Mouse (Mus musculus): ENCODE measurements around the gene Rfc2. TPM values are rescaled to one million over a fixed set of nuclear protein-coding genes. Genes with fewer than 3 reads are reported as not detected.

Gene Rfc2
- polyA plus RNA-seq, 1 experiment from 2014 or later: 415 TPM

DNA sequence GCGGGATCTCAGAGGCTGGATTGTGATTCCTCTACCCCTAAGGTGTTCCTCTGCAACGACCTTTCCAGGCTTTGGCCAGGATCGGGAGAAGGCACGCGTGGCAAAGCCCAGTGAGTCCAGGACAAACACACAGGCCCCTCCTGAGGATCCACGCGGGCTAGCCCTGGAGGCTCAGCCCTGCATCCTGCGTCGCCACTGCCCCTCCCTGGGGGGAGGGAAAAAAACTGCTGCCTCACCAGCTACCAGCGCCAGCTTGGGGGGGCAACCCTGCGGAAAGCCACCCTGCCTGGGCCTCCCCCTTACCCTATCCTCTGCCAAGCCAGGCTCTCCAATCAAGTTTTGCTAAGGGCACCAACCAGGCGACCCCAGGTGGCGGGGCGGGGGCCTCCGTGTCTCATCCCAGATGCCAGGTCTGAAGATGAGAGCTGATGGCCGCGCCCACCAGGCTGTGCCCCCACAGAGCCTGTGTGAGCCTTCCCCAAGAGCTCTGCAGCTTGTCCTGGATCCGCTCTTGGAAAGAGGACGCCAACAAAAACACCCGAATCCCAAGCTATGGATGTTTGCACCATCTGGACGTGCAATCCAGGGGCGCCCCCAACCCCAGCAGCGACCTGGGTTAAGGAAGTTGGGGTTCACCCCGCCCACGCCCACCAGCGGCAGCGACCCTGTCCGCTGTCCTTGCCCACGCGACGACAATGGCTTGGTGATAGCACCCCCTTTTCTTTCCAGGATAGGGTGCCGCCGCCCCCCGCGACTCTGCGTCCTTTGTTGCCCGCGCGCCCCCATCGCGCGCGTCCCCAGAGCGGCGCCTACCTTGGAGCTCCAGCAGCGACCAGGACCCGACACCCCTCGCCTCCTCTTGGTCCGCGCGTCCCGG is 29.7 kb upstream of the Rfc2 start:
- Histone ChIP-seq H3K4me1 (peaks cover 63% of the 10 kb centered on the region), H3K27ac (replicated peaks) (peak overlapping the region; percentile 96), H3K27me3 (replicated peaks; ENCODE audit: low read depth, poor library complexity, severe bottlenecking) (no peaks in the 10 kb centered on the region), H3K36me3 (replicated peaks) (peaks cover 21% of the 10 kb centered on the region; the same call in 1 of the 2 replicates), H3K4me3 (peak overlapping the region; percentile 96), H3K9me3 (no peaks in the 10 kb centered on the region)
- DNase-seq (ENCODE audit: low spot score): peak; percentile 66
- WGBS: 2% methylated on average over 52 of the region's 52 CpGs

DNA sequence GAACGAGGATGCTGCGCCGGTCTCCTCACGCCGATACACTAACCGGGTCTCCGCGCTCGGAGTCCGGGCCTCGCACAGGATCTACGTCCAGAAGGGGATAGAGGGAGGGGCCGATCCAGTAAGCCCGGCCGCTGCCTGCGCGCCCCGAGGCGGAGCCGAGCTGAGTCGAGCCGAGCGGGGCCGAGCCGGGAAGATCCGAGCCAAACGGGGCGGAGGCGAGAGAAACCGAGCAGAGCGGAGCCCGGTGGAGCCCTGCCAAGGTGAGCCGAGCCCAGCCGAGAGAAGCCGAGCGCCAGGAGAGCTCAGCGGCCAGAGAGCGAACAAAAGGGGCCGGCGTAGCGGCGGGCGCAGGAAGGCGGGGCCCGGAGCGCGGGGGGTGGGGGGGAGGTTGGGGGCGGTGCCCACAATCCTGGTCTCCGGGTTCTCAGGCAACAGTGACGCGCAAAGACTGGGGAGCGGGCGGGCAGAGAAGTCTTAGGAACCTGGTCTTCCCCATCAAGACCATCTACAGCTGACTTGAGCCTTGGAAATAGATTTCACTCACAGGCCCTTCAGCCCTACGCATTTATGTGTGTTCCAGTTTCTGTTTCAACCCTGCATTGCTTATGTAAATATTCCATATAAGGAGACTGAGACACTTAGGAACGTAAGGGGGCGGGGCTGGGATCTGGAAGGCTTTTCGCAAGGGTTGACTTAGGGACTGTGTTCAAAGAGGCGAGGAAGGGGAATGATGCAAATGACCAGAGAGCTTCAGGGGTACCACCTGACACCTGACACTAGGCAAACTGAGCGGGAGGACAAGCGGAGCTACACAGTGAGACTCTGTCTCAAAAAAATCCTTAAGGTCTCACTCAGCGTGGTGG is 28.8 kb upstream of the Rfc2 start, which contains the start of gene Clip2:
Gene Clip2 (minus strand): TSS at position 325 of the 863 bp plus-strand sequence.
- Histone ChIP-seq H3K27ac (replicated peaks) (peak within 1 kb of the TSS; percentile 96), H3K4me3 (peak within 1 kb of the TSS; percentile 96), H3K27me3 (replicated peaks; ENCODE audit: low read depth, poor library complexity, severe bottlenecking) (no peaks in the 10 kb centered on the region), H3K36me3 (replicated peaks) (peaks cover 17% of the 10 kb centered on the region; the same call in 1 of the 2 replicates), H3K9me3 (no peaks in the 10 kb centered on the region), H3K4me1 (peaks cover 61% of the 10 kb centered on the region)
- 1% methylated on average over 61 of the region's 61 CpGs for WGBS
- peak; percentile 96 for DNase-seq (ENCODE audit: low spot score)

DNA sequence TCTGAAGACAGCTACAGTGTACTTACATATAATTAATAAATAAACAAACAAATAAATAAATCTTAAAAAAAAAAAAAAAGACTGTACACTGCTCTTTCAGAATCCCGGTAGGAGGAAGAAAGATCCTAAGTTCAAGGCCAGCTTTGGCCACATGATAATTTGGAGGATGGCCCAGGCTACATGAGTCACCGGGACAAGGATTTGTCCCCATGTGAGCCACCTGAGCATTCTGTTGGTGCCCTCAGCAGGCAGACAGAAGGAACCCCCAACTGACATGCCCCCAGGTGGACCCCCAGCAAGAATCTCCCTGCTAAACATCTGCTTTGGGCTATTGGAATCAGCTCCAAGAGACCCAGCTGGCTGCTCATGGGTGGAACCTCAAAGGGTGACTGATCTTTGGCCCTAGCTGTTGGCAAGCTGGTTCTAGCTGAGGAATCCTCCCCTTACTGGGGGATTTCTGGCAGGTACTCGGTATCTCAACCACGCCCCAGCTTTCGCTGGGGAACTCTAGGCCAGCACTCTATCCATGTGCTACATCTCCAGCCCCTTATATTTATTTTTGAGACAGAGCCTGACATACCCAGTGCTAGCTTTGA is 27.1 kb upstream of the Rfc2 start:
- no peaks in the 10 kb centered on the region for H3K27me3 ChIP-seq (replicated peaks; ENCODE audit: low read depth, poor library complexity, severe bottlenecking)
- H3K4me3 ChIP-seq: no peak overlapping the region
- no peak overlapping the region for H3K27ac ChIP-seq (replicated peaks)
- WGBS: 92% methylated on average over 5 of the region's 5 CpGs
- H3K36me3 ChIP-seq (replicated peaks): 0 out of 2 replicates have a peak, but pooled peaks cover 13% of the 10 kb centered on the region
- peaks cover 48% of the 10 kb centered on the region for H3K4me1 ChIP-seq
- no peak for DNase-seq (ENCODE audit: low spot score)
- H3K9me3 ChIP-seq: no peaks in the 10 kb centered on the region

GRCm38 (mm10) chr5:134555463-134556164 is 25.6 kb upstream of the Rfc2 start:
- Histone ChIP-seq H3K4me1 (peaks cover 35% of the 10 kb centered on the region), H3K27ac (replicated peaks) (peak overlapping the region; percentile 66)

DNA sequence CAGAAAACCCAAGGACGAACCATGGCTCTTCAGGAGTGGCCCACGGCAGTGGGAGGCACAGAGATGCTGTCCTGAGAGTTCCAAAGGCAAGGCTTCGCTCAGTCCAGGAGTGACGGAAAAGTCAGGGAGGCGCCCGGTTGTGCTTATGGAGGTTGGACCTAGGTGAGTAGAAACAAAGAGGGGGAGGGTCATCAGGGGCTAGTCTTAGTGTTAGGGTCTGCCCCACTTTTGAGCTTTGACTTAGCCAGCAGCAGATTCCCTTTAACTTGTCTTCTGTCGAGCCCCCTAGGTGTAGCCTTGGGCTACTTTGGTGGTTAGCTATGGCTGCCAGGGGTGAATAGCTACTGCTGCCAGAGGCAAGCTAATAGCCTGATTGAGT is 21.1 kb upstream of the Rfc2 start, which contains the start of gene Syna:
Gene Syna (minus strand): TSS at position 101 of the 379 bp plus-strand sequence.
- H3K27ac ChIP-seq (replicated peaks): no peak within 1 kb of the TSS
- H3K9me3 ChIP-seq: no peaks in the 10 kb centered on the region
- H3K27me3 ChIP-seq (replicated peaks; ENCODE audit: low read depth, poor library complexity, severe bottlenecking): no peaks in the 10 kb centered on the region
- H3K36me3 ChIP-seq (replicated peaks): no peaks in the 10 kb centered on the region
- 93% methylated on average over 7 of the region's 7 CpGs for WGBS
- no peak for DNase-seq (ENCODE audit: low spot score)
- H3K4me3 ChIP-seq: no peak within 1 kb of the TSS
- peaks cover 13% of the 10 kb centered on the region for H3K4me1 ChIP-seq

More at GRCm38 (mm10) chr5:134555463-134556164, 25.6 kb upstream of the Rfc2 start:
- H3K36me3 ChIP-seq (replicated peaks): 0 out of 2 replicates have a peak, but pooled peaks cover 1% of the 10 kb centered on the region
- peak overlapping the region; percentile 41 for H3K4me3 ChIP-seq
- DNase-seq (ENCODE audit: low spot score): peak; percentile 89
- H3K27me3 ChIP-seq (replicated peaks; ENCODE audit: low read depth, poor library complexity, severe bottlenecking): no peaks in the 10 kb centered on the region
- no peaks in the 10 kb centered on the region for H3K9me3 ChIP-seq
- WGBS: 12% methylated on average over 20 of the region's 20 CpGs

- Histone ChIP-seq H3K36me3 (replicated peaks) (no peaks in the 10 kb centered on the region), H3K4me1 (peaks cover 8% of the 10 kb centered on the region), H3K27ac (replicated peaks) (no peak overlapping the region), H3K9me3 (no peaks in the 10 kb centered on the region), H3K4me3 (no peak overlapping the region), H3K27me3 (replicated peaks; ENCODE audit: low read depth, poor library complexity, severe bottlenecking) (no peaks in the 10 kb centered on the region)
- 79% methylated on average over 16 of the region's 16 CpGs for WGBS
- no peak for DNase-seq (ENCODE audit: low spot score)
Measured at GRCm38 (mm10) chr5:134560450-134561171, 20.6 kb upstream of the Rfc2 start.

GRCm38 (mm10) chr5:134564272-134564671 is 16.9 kb upstream of the Rfc2 start:
- Histone ChIP-seq H3K9me3 (no peaks in the 10 kb centered on the region), H3K27ac (replicated peaks) (no peak overlapping the region), H3K36me3 (replicated peaks) (no peaks in the 10 kb centered on the region), H3K4me3 (no peak overlapping the region), H3K27me3 (replicated peaks; ENCODE audit: low read depth, poor library complexity, severe bottlenecking) (no peaks in the 10 kb centered on the region), H3K4me1 (peaks cover 16% of the 10 kb centered on the region)
- DNase-seq (ENCODE audit: low spot score): no peak
- WGBS: 95% methylated on average over 2 of the region's 2 CpGs

GRCm38 (mm10) chr5:134565696-134566095 is 15.5 kb upstream of the Rfc2 start:
- 90% methylated on average over 6 of the region's 6 CpGs for WGBS
- no peak for DNase-seq (ENCODE audit: low spot score)
- Histone ChIP-seq H3K36me3 (replicated peaks) (no peaks in the 10 kb centered on the region), H3K27me3 (replicated peaks; ENCODE audit: low read depth, poor library complexity, severe bottlenecking) (no peaks in the 10 kb centered on the region), H3K9me3 (no peaks in the 10 kb centered on the region), H3K27ac (replicated peaks) (no peak overlapping the region), H3K4me1 (peaks cover 19% of the 10 kb centered on the region), H3K4me3 (no peak overlapping the region)

DNA sequence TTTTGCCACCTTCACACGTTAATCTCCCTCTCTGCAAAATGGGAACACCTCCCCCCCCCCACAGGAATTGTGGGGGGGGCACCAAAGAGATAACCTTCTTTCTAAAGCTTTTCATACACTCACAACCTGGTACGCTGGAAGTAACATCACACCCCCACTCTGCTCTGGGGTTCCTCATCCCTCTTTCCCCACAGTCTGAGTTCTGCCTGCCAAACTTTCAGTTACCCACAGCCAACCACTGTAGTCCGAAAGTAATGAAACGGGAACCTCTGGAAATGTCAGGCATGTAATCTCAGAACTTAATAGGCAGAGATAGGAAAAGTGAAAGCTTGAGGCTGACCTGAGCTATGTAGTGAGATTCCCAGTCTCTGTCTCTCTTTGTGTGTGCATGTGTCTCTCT is 13.7 kb upstream of the Rfc2 start:
- Histone ChIP-seq H3K9me3 (no peaks in the 10 kb centered on the region), H3K27me3 (replicated peaks; ENCODE audit: low read depth, poor library complexity, severe bottlenecking) (peaks cover under 1% of the 10 kb centered on the region; the same call in 1 of the 2 replicates), H3K36me3 (replicated peaks) (no peaks in the 10 kb centered on the region), H3K4me1 (peaks cover 29% of the 10 kb centered on the region), H3K27ac (replicated peaks) (no peak overlapping the region), H3K4me3 (no peak overlapping the region)
- WGBS: 86% methylated on average over 4 of the region's 4 CpGs
- DNase-seq (ENCODE audit: low spot score): no peak

GRCm38 (mm10) chr5:134568030-134568429 is 13.1 kb upstream of the Rfc2 start:
- 72% methylated on average over 3 of the region's 3 CpGs for WGBS
- peaks cover 35% of the 10 kb centered on the region for H3K4me1 ChIP-seq
- H3K36me3 ChIP-seq (replicated peaks): no peaks in the 10 kb centered on the region
- H3K27ac ChIP-seq (replicated peaks): peak overlapping the region; percentile 27; the same call in 1 of the 2 replicates
- DNase-seq (ENCODE audit: low spot score): no peak
- H3K9me3 ChIP-seq: no peaks in the 10 kb centered on the region
- H3K27me3 ChIP-seq (replicated peaks; ENCODE audit: low read depth, poor library complexity, severe bottlenecking): peaks cover 5% of the 10 kb centered on the region
- no peak overlapping the region for H3K4me3 ChIP-seq

- H3K27me3 ChIP-seq (replicated peaks; ENCODE audit: low read depth, poor library complexity, severe bottlenecking): peaks cover 5% of the 10 kb centered on the region
- H3K4me1 ChIP-seq: peaks cover 35% of the 10 kb centered on the region
- no peak overlapping the region for H3K4me3 ChIP-seq
- no peaks in the 10 kb centered on the region for H3K9me3 ChIP-seq
- no peak for DNase-seq (ENCODE audit: low spot score)
- peak overlapping the region; percentile 27 for H3K27ac ChIP-seq (replicated peaks)
- WGBS: 55% methylated on average over 8 of the region's 8 CpGs
- no peaks in the 10 kb centered on the region for H3K36me3 ChIP-seq (replicated peaks)
Measured at GRCm38 (mm10) chr5:134568964-134569491, 12.1 kb upstream of the Rfc2 start.
